Mouse (Mus musculus): ENCODE results near the gene Scml4. TPM values are rescaled to one million over a fixed set of nuclear protein-coding genes. Genes with fewer than 3 reads are reported as not detected.

Gene Scml4
- polyA plus RNA-seq, 1 experiment from 2014 or later = not detected

DNA sequence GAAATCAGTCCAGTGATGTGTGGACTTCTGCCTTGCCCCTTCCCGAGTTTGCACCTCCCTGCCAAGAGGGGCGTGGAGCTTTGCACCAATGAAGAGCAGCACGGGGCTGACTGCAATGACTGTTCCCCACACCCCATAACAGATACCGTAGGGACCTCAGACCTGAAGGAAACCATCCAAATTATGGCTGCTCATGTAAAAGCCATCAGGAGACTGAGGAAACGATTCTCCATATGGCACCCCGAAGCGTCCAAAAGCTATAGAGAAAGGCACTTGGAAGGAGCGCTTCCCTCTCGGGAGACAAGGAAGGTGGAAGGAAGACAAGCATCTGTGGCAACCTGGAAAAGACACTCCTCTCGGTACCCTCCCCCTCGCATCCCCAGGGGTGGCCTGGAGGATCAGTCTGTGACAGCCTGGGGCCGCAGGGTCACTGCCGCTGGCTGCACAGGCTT lies 134.2 kb downstream of the Scml4 start:
- Histone ChIP-seq H3K27ac (no peak overlapping the region), H3K36me3 (ENCODE audit: inconsistent target) (no peaks in the 10 kb centered on the region), H3K79me2 (ENCODE audit: inconsistent target) (no peaks in the 10 kb centered on the region), H3K4me3 (ENCODE audit: inconsistent target) (no peak overlapping the region)
- 63% methylated on average over 13 of the region's 13 CpGs for WGBS (ENCODE audit: missing documents)

DNA sequence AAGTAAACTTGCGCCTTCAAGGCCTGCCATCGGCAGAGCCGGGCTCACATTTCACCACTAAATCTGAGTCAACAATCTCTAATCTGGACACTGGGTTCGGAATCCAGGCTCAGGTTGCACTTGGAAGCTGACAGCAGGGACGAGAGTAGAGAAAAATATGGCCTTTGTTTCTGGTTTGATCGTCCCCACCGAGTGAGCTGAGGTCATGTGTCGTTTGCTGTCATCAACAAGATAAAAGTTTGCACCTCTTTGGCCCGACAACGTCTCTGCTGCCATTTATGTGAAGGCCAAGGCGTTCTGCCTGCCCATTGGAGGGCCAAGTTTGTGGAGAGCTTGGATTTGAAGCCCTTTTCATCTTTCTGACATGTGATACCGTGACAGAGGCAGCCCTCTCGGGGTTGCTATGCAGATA lies 135.3 kb downstream of the Scml4 start:
- no peaks in the 10 kb centered on the region for H3K79me2 ChIP-seq (ENCODE audit: inconsistent target)
- H3K27ac ChIP-seq = no peak overlapping the region
- H3K36me3 ChIP-seq (ENCODE audit: inconsistent target) = no peaks in the 10 kb centered on the region
- no peak overlapping the region for H3K4me3 ChIP-seq (ENCODE audit: inconsistent target)
- WGBS (ENCODE audit: missing documents) = 91% methylated on average over 13 of the region's 13 CpGs

DNA sequence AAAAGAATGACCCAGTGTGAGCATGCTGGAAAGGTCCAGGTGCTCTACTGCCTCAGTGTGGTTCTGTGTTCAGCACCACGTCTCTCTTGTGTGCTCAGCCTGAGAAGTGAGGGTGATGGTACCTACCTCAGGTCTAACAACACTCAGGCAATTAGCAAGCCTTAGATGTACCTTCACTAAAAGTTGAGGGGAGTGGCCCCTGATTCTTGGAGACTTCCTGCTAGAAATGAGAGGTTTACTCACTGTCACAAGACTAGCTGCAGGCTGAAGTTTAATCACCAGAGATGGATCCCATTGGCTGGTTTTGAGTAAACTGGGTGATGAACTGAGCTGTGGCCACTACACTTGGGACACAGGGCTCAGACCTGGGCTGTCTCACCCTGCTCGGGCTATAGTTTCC lies 137.1 kb downstream of the Scml4 start:
- 89% methylated on average over 2 of the region's 2 CpGs for WGBS (ENCODE audit: missing documents)
- H3K4me3 ChIP-seq (ENCODE audit: inconsistent target) = no peak overlapping the region
- no peaks in the 10 kb centered on the region for H3K79me2 ChIP-seq (ENCODE audit: inconsistent target)
- H3K36me3 ChIP-seq (ENCODE audit: inconsistent target) = no peaks in the 10 kb centered on the region
- peak overlapping the region; percentile 59 for H3K27ac ChIP-seq

GRCm38 (mm10) chr10:42999324-42999723 lies 139.2 kb downstream of the Scml4 start:
- no peak overlapping the region for H3K27ac ChIP-seq
- WGBS (ENCODE audit: missing documents) = 96% methylated on average over 10 of the region's 10 CpGs
- no peaks in the 10 kb centered on the region for H3K79me2 ChIP-seq (ENCODE audit: inconsistent target)
- no peaks in the 10 kb centered on the region for H3K36me3 ChIP-seq (ENCODE audit: inconsistent target)
- H3K4me3 ChIP-seq (ENCODE audit: inconsistent target) = no peak overlapping the region

GRCm38 (mm10) chr10:43001433-43001832 lies 141.3 kb downstream of the Scml4 start:
- Histone ChIP-seq H3K79me2 (ENCODE audit: inconsistent target) (no peaks in the 10 kb centered on the region), H3K4me3 (ENCODE audit: inconsistent target) (no peak overlapping the region), H3K36me3 (ENCODE audit: inconsistent target) (no peaks in the 10 kb centered on the region), H3K27ac (no peak overlapping the region)
- 97% methylated on average over 3 of the region's 3 CpGs for WGBS (ENCODE audit: missing documents)

GRCm38 (mm10) chr10:43002066-43002678 lies 142.0 kb downstream of the Scml4 start:
- no peak overlapping the region for H3K4me3 ChIP-seq (ENCODE audit: inconsistent target)
- H3K36me3 ChIP-seq (ENCODE audit: inconsistent target) = no peaks in the 10 kb centered on the region
- no peak overlapping the region for H3K27ac ChIP-seq
- WGBS (ENCODE audit: missing documents) = 38% methylated on average over 13 of the region's 13 CpGs
- no peaks in the 10 kb centered on the region for H3K79me2 ChIP-seq (ENCODE audit: inconsistent target)

DNA sequence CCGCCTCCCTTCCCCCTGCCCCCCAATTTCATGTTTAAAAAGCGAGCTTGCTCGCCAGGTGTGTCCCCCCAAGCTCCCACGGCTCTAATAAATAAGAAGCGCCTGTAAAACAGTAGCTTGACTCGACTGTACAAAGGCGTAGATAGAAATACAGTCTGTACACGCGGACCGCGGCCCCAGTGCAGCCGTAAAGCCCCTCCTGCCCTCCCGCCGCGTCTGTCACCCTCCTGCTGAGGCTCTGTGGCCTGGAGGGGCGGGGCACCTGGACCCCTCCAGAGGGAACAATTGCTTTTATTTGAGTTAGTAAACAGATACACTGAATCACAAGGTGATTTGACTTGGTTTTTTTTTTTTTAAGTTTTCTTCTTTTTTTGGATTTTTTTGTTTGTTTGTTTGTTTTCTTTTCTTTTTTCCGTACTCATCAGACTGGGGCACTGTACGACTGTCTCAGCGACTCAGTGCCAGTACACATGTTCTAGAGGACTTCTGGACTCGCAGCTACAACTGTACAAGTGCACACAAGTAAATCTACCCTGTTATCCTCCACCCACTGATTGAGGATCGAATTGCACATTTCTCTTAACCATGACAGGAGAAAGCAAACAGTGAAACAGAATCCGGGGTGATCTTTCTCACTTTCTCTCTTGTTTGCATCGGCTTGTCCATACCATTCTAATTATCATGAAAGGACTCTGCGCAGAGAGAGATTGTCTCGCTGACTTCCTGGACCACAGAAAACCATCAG lies 142.7 kb downstream of the Scml4 start:
- no peaks in the 10 kb centered on the region for H3K79me2 ChIP-seq (ENCODE audit: inconsistent target)
- H3K4me3 ChIP-seq (ENCODE audit: inconsistent target) = no peak overlapping the region
- 22% methylated on average over 25 of the region's 25 CpGs for WGBS (ENCODE audit: missing documents)
- H3K36me3 ChIP-seq (ENCODE audit: inconsistent target) = no peaks in the 10 kb centered on the region
- H3K27ac ChIP-seq = no peak overlapping the region

- 52% methylated on average over 5 of the region's 5 CpGs for WGBS (ENCODE audit: missing documents)
- Histone ChIP-seq H3K27ac (no peak overlapping the region), H3K4me3 (ENCODE audit: inconsistent target) (no peak overlapping the region), H3K79me2 (ENCODE audit: inconsistent target) (no peaks in the 10 kb centered on the region), H3K36me3 (ENCODE audit: inconsistent target) (no peaks in the 10 kb centered on the region)
Measured at GRCm38 (mm10) chr10:43003466-43003757, 143.2 kb downstream of the Scml4 start.

- Histone ChIP-seq H3K79me2 (ENCODE audit: inconsistent target) (no peaks in the 10 kb centered on the region), H3K36me3 (ENCODE audit: inconsistent target) (no peaks in the 10 kb centered on the region), H3K27ac (no peak overlapping the region), H3K4me3 (ENCODE audit: inconsistent target) (no peak overlapping the region)
- WGBS (ENCODE audit: missing documents) = 81% methylated on average over 16 of the region's 16 CpGs
Measured at GRCm38 (mm10) chr10:43004174-43004734, 144.1 kb downstream of the Scml4 start.

- H3K79me2 ChIP-seq (ENCODE audit: inconsistent target) = no peaks in the 10 kb centered on the region
- H3K4me3 ChIP-seq (ENCODE audit: inconsistent target) = no peak overlapping the region
- no peaks in the 10 kb centered on the region for H3K36me3 ChIP-seq (ENCODE audit: inconsistent target)
- no peak overlapping the region for H3K27ac ChIP-seq
- 95% methylated on average over 4 of the region's 4 CpGs for WGBS (ENCODE audit: missing documents)
Measured at GRCm38 (mm10) chr10:43005031-43005430, 144.9 kb downstream of the Scml4 start.

DNA sequence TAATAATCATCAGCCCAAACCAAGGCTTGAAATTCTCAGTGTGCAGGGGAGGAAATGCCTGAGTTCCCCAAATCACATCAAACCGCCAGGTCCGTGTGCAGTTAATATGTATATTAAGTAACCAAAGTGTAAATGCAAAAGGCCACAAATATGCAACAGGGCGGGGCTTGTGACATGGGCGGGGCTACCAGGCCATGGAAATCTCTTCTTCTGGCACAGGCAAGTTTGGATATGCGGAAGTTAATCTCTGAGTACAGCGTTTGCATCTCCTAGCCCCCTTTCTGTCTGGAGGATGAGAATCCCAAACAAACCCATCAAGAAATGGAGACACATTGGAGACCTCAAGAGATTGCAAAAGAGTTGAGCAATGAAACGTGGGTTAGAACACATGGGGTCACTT lies 145.5 kb downstream of the Scml4 start:
- H3K27ac ChIP-seq = no peak overlapping the region
- whole genome bisulfite sequencing (ENCODE audit: missing documents) = 57% methylated on average over 7 of the region's 7 CpGs
- H3K79me2 ChIP-seq (ENCODE audit: inconsistent target) = no peaks in the 10 kb centered on the region
- no peak overlapping the region for H3K4me3 ChIP-seq (ENCODE audit: inconsistent target)
- H3K36me3 ChIP-seq (ENCODE audit: inconsistent target) = no peaks in the 10 kb centered on the region

GRCm38 (mm10) chr10:43006534-43006933 lies 146.4 kb downstream of the Scml4 start:
- Histone ChIP-seq H3K27ac (no peak overlapping the region), H3K79me2 (ENCODE audit: inconsistent target) (no peaks in the 10 kb centered on the region), H3K4me3 (ENCODE audit: inconsistent target) (no peak overlapping the region), H3K36me3 (ENCODE audit: inconsistent target) (no peaks in the 10 kb centered on the region)
- WGBS (ENCODE audit: missing documents) = 89% methylated on average over 4 of the region's 4 CpGs

DNA sequence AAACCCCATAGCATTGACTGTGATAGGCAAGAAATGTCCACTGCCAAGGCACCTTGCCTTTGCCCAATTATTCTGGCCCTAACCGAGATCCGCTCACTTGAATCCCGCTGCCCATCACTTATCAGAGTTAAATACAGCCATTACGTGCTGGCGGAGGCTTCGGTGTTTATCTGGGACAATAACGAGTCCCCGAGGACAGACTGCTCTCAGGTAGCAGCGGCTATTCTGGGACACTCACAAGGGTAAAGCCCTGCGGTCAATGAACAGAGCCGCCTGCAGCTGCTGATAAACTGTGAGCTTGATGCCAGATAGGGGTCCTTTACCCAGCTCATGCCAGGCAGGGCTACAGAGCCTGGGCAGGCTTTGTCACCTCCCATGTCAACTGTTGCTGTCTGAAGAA lies 147.9 kb downstream of the Scml4 start:
- Histone ChIP-seq H3K27ac (no peak overlapping the region), H3K36me3 (ENCODE audit: inconsistent target) (no peaks in the 10 kb centered on the region), H3K4me3 (ENCODE audit: inconsistent target) (no peak overlapping the region), H3K79me2 (ENCODE audit: inconsistent target) (no peaks in the 10 kb centered on the region)
- 86% methylated on average over 11 of the region's 11 CpGs for WGBS (ENCODE audit: missing documents)
